Mouse (Mus musculus) embryonic fibroblast, embryonic 13.5 days (primary cell): ENCODE measurements around the gene Ablim1.

ENCODE experiments used
- CTCF ChIP-seq: IDR thresholded peaks from 2 replicates; pipeline ENCODE4 v1.5.1; 2011; ENCODE audit warnings: mild to moderate bottlenecking, control low read depth, low read length, moderate library complexity, borderline replicate concordance; ENCODE audit not compliant: insufficient read depth
- POLR2A ChIP-seq: IDR thresholded peaks from 2 replicates; pipeline ENCODE4 v1.6.1; 2011; ENCODE audit warnings: low read depth, mild to moderate bottlenecking, control low read depth, low read length, moderate library complexity

GRCm38 (mm10) chr19:57353228-57353627 is 38.5 kb upstream of the Ablim1 start:
- TF ChIP-seq CTCF = no peak
- TF ChIP-seq POLR2A = no peak
